Mouse (Mus musculus) heart, embryonic 14.5 days (tissue): Measurements from ENCODE around the gene Zfp212. TPM values are rescaled to one million over a fixed set of nuclear protein-coding genes. Genes with fewer than 3 reads are reported as not detected.

Source experiments
- ATAC-seq: fragments of 200-750 bp; cut with Nextera tagmentation; 2 replicates; pipeline ENCODE4 v1.8.0; 2017; ENCODE audit warnings: low read depth, moderate TSS enrichment; ENCODE audit not compliant: insufficient number of reproducible peaks, insufficient read depth, low FRiP score
- H3K27ac ChIP-seq, 2 experiments: fragments of 200-500 bp in 1 of 2; fragments of 300-500 bp in 1 of 2; sonication (generic) in 1 of 2; replicated peaks in 1 of 2; 2 replicates each; pipeline ENCODE4 v1.5.1; 2012 to 2014; ENCODE audit warnings: low read depth in 2 of 2, low read length in 2 of 2, control low read depth in 1 of 2, mild to moderate bottlenecking in 1 of 2, mixed read lengths in 1 of 2; ENCODE audit not compliant: control insufficient read depth in 1 of 2, insufficient read depth in 1 of 2
- H3K27me3 ChIP-seq: fragments of 300-500 bp; sonication (generic); 2 replicates; pipeline ENCODE4 v1.6.1; 2014; ENCODE audit warnings: mild to moderate bottlenecking, low read length, control low read depth; ENCODE audit not compliant: control insufficient read depth, insufficient read depth
- H3K36me3 ChIP-seq: fragments of 300-500 bp; sonication (generic); 2 replicates; pipeline ENCODE4 v1.6.1; 2014; ENCODE audit warnings: mild to moderate bottlenecking, control low read depth, low read length, mixed read lengths; ENCODE audit not compliant: control insufficient read depth, insufficient read depth
- H3K4me1 ChIP-seq, 2 experiments: fragments of 200-500 bp in 1 of 2; fragments of 300-500 bp in 1 of 2; sonication (generic) in 1 of 2; 2 replicates each; pipeline ENCODE4 v1.6.1; 2012 to 2014; ENCODE audit warnings: low read length in 2 of 2, control low read depth in 1 of 2, mixed read lengths in 1 of 2; ENCODE audit not compliant: control insufficient read depth in 2 of 2, insufficient read depth in 2 of 2
- H3K4me2 ChIP-seq: fragments of 300-500 bp; sonication (generic); 2 replicates; pipeline ENCODE4 v1.6.1; 2014; ENCODE audit warnings: mild to moderate bottlenecking, low read length
- H3K4me3 ChIP-seq, 2 experiments: fragments of 200-500 bp in 1 of 2; fragments of 300-500 bp in 1 of 2; sonication (generic) in 1 of 2; 2 replicates each; pipeline ENCODE4 v1.5.1; 2012 to 2014; ENCODE audit warnings: low read length in 2 of 2, mild to moderate bottlenecking in 2 of 2, control low read depth in 1 of 2, low read depth in 1 of 2, moderate library complexity in 1 of 2; ENCODE audit not compliant: control insufficient read depth in 1 of 2, insufficient read depth in 1 of 2
- H3K9ac ChIP-seq: fragments of 300-500 bp; sonication (generic); 2 replicates; pipeline ENCODE4 v1.6.1; 2014; ENCODE audit warnings: mild to moderate bottlenecking, low read length
- H3K9me3 ChIP-seq: fragments of 300-500 bp; sonication (generic); 2 replicates; pipeline ENCODE4 v1.6.1; 2016; ENCODE audit warnings: low read length, control low read depth; ENCODE audit not compliant: control insufficient read depth
- WGBS: fragments of 180-500 bp; shearing (Covaris S2); extraction: QIAGEN DNeasy Blood & Tissue Kit; methylation state at CpG from one replicate; pipeline ENCODE4 v1.1.7; 2014; 5-methylcytosine and 5-hydroxymethylcytosine counted together
- polyA plus RNA-seq: library from polyadenylated mRNA; unstranded; fragments of >200 nt; fragmentation: Nextera tagmentation; extraction: Ambion mirVana; gene quantifications from 2 replicates; pipeline ENCODE4 v1.2.1, GENCODE M21; 2014

Zfp212 gene
- polyA plus RNA-seq, 1 experiment from 2014 or later: 7.2 TPM

DNA sequence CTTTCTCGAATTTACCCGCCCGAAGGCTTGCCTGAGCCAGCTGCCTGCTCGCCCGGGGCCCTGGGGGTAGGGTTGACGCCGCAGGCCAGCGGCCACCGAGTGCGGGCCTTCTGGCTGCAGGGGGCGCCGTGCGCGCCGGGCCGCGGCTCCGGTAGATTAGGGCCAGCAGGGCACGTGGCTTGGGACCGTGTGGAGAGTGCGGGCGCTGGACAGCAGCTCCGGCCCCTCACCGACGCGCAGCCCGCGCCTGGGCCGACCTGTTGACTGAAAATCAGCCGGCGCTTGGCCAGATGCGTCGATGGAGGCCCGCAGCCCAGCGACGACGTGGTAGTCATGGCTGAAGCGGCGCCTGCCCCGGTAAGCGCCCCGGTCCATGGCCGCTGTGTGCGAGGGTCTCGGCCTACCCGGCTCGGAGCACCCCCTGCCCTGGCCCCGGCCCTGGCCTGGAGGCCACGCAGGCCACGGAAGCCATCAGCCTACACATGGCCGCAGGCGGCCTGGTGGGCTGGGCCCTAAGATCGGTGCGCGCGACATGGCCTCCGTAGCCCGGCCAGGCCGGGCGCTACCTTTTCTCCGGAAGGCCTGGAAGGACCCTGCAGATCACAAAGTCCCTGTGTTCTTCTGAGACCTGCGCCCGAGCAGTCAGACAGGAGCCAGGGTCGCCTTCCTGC is 22.9 kb downstream of the Zfp212 start:
- Histone ChIP-seq H3K27ac (no peak overlapping the region), H3K4me1 (peaks cover 7 to 9% of the 10 kb centered on the region in 2 experiments; a peak in 2 of 4 replicates), H3K9me3 (no peaks in the 10 kb centered on the region), H3K9ac (peak overlapping the region; percentile 70), H3K4me2 (peak overlapping the region; percentile 90), H3K27me3 (peaks cover 12% of the 10 kb centered on the region), H3K36me3 (no peaks in the 10 kb centered on the region), H3K4me3 (peak overlapping the region; percentile 43 to 49)
- 8% methylated on average over 64 of the region's 64 CpGs for WGBS
- peak; percentile 77 for ATAC-seq

DNA sequence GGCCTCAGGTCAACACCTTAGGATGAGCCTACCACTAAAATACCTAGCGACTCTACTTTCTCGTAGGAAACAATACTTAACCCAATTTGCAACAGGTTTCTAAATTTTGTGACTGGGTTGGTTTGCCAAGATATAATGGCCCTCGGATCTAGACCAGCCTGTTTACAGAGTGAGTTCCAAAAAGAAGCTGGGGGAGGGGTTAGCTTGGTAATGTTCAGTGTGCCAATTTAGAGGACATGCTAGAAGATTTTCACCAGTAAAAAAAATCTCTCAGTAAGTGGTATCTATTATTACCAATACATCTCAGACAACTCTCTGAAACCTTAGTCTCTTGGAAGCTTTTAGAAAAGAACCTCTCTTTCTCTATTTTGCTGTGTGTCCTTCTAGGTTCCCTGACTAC is 23.4 kb downstream of the Zfp212 start:
- Histone ChIP-seq H3K4me3 (peak overlapping the region; percentile 43 to 49; a peak in 3 of 4 replicates), H3K4me1 (peaks cover 7 to 9% of the 10 kb centered on the region in 2 experiments; a peak in 2 of 4 replicates), H3K4me2 (peak overlapping the region; percentile 90), H3K9ac (peak overlapping the region; percentile 70; the same call in 1 of the 2 replicates), H3K27ac (no peak overlapping the region), H3K27me3 (peaks cover 12% of the 10 kb centered on the region), H3K9me3 (no peaks in the 10 kb centered on the region), H3K36me3 (no peaks in the 10 kb centered on the region)
- ATAC-seq: no peak
- 78% methylated on average over 3 of the region's 3 CpGs for WGBS

- no peak overlapping the region for H3K4me2 ChIP-seq
- no peak overlapping the region for H3K27ac ChIP-seq
- H3K9me3 ChIP-seq: no peaks in the 10 kb centered on the region
- H3K4me1 ChIP-seq: peaks cover 7 to 8% of the 10 kb centered on the region in 2 experiments; a peak in 2 of 4 replicates
- ATAC-seq: no peak
- H3K27me3 ChIP-seq: peaks cover 16% of the 10 kb centered on the region
- no peaks in the 10 kb centered on the region for H3K36me3 ChIP-seq
- 90% methylated on average over 4 of the region's 4 CpGs for WGBS
- no peak overlapping the region for H3K4me3 ChIP-seq
- H3K9ac ChIP-seq: no peak overlapping the region
Observed at GRCm38 (mm10) chr6:47947388-47947787, 27.1 kb downstream of the Zfp212 start.

DNA sequence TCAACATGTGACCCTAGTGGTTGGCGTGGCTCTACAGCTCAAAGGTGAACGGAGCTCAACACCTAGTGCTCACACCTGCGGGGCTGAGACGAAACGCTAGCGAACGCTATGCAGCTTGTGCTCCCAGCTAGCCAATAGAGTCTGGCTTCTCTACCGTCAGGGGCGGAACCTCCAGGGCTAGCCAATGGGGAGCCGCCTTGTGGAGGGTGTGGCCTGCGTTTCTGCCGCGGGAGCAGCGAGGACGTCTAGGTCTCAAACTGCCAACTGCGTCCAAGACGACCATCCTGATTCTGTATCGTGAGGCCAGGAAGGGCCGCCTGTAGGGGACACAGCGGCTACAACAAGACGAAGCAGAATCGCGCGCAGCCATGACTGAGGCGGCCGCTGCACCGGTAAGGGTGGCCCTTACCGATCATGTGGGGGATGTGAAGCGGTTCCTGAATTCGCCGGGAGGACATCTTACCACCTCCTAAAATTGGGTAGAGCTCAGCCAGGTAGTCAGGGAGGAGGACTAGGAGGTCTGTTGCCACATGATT is 33.0 kb downstream of the Zfp212 start, which contains the start of gene Zfp956:
TSS of gene Zfp956 (plus strand) at position 200 of the 536 bp plus-strand sequence.
- peaks cover 15% of the 10 kb centered on the region for H3K27me3 ChIP-seq
- peak within 1 kb of the TSS; percentile 72 for H3K9ac ChIP-seq
- peak within 1 kb of the TSS; percentile 85 for H3K4me2 ChIP-seq
- H3K9me3 ChIP-seq: no peaks in the 10 kb centered on the region
- ATAC-seq: peak; percentile 96
- H3K4me1 ChIP-seq: no peaks in the 10 kb centered on the region
- no peak within 1 kb of the TSS for H3K27ac ChIP-seq
- under 1% methylated on average over 31 of the region's 31 CpGs for WGBS
- peak within 1 kb of the TSS; percentile 57 to 86 for H3K4me3 ChIP-seq
- no peaks in the 10 kb centered on the region for H3K36me3 ChIP-seq

- H3K4me3 ChIP-seq: no peak overlapping the region; a peak in 1 of 4 replicates
- peaks cover 15% of the 10 kb centered on the region for H3K27me3 ChIP-seq
- H3K4me1 ChIP-seq: no peaks in the 10 kb centered on the region
- no peak overlapping the region for H3K9ac ChIP-seq
- H3K4me2 ChIP-seq: peak overlapping the region; percentile 85; the same call in 1 of the 2 replicates
- no peaks in the 10 kb centered on the region for H3K36me3 ChIP-seq
- 91% methylated on average over 3 of the region's 3 CpGs for WGBS
- ATAC-seq: no peak
- no peak overlapping the region for H3K27ac ChIP-seq
- H3K9me3 ChIP-seq: no peaks in the 10 kb centered on the region
Observed at GRCm38 (mm10) chr6:47954425-47954824, 34.1 kb downstream of the Zfp212 start.

DNA sequence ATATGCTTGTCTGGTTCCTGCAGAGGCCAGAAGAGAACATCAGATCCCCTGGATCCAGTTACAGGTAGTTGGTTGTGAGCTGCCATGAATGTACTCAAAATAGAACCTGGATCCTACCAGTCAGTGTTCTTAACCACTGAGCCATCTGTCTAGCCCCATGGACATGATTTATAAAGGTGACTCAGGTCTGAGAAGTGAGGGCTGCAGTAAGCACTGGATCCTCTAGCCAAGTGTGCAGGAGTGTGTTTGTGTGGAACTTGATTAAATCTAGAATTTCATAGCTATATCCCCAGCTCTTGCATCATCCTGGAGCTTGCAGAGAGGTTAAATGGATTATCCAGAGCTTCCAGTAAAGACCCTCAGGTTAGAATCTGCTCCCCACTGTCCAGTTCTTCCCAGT is 37.5 kb downstream of the Zfp212 start:
- H3K4me1 ChIP-seq: no peaks in the 10 kb centered on the region
- H3K9ac ChIP-seq: no peak overlapping the region
- H3K4me2 ChIP-seq: no peak overlapping the region
- H3K4me3 ChIP-seq: no peak overlapping the region
- H3K27me3 ChIP-seq: peaks cover 17% of the 10 kb centered on the region; the same call in 1 of the 2 replicates
- no peak overlapping the region for H3K27ac ChIP-seq
- H3K9me3 ChIP-seq: no peaks in the 10 kb centered on the region
- ATAC-seq: no peak
- H3K36me3 ChIP-seq: peaks cover 2% of the 10 kb centered on the region; the same call in 1 of the 2 replicates

DNA sequence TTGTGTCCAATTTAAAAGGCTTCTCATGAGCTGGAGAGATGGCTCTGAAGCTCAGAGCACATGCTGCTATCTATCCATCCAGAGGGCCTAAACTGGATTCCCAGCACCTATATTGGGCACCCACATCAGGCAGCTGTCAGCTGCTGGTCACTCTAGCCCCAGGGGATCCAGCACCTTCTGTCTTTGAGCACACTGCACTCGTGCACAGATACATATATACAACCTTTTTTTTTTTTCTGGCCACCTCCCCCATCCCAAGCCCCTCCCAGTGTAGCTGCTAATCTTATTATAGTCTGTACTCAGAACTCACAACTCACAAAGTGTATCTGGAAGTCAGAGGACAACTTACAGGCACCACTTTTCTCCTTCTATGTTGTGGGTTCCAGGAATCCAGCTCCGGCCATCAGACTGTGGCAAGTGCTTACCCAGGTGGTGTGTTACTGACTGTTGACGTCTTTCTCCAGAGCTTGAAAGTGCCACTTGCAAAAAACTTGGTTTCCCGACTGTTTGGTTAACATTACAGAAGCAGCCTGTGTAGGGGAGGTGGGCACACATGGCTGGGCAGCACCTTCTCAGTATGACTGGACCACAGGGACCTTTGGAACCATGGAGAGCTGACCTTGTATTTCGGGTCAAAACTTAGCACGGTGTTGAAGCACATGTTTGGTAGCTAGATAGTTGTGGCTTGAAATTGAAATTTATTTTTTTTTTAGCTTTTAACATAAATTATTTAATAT is 40.6 kb downstream of the Zfp212 start:
- Histone ChIP-seq H3K9me3 (no peaks in the 10 kb centered on the region), H3K27me3 (peaks cover 17% of the 10 kb centered on the region), H3K27ac (no peak overlapping the region), H3K4me3 (no peak overlapping the region), H3K36me3 (peaks cover 15% of the 10 kb centered on the region; the same call in 1 of the 2 replicates), H3K4me2 (no peak overlapping the region), H3K4me1 (no peaks in the 10 kb centered on the region), H3K9ac (no peak overlapping the region)
- WGBS: 86% methylated on average over 6 of the region's 6 CpGs
- no peak for ATAC-seq
